Mouse (Mus musculus): ENCODE data around the gene Rsph10b.

Rsph10b gene

DNA sequence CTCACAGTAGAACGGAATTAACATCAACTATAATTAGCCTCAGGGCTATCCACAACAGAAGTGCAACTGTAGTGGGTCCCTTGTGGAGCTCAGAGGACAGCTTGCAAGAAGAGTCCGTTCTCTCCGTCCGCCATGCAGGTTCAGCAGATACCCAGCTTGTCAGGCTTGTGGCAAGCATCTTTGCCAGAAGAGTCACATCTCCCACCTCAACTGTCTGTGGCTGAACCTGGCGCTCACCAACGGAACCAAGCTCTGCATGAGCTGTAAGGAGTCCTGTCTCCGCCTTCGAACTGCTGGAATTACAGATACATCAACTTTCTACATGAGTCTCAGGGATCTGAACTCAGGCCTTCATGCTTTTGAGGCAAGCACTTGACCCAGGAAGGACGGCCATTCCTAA lies 3.3 kb downstream of the Rsph10b start:
- DNase-seq (ENCODE audit: low read depth, low spot score), result no peak

DNA sequence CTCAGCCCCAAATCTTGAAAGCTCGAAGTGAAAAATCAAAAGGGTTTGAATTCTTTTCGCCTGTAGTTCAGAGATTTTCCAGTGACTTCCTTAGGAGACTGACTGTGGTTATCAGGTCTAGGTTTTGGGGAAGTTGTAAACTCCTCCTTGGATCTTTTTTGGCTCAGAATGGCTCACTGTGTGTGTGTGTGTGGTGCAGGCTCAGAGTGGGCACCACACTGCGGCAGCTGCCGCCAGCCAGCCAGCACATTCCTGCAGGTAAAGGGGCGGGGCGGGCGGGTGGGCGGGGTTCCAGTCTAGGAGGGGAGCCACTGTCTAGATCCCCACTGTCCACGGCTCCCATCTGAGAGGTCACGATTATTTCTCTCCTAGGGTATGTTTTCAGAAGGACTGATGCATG lies 8.8 kb downstream of the Rsph10b start:
- no peak for DNase-seq (ENCODE audit: low read depth, low spot score)

DNA sequence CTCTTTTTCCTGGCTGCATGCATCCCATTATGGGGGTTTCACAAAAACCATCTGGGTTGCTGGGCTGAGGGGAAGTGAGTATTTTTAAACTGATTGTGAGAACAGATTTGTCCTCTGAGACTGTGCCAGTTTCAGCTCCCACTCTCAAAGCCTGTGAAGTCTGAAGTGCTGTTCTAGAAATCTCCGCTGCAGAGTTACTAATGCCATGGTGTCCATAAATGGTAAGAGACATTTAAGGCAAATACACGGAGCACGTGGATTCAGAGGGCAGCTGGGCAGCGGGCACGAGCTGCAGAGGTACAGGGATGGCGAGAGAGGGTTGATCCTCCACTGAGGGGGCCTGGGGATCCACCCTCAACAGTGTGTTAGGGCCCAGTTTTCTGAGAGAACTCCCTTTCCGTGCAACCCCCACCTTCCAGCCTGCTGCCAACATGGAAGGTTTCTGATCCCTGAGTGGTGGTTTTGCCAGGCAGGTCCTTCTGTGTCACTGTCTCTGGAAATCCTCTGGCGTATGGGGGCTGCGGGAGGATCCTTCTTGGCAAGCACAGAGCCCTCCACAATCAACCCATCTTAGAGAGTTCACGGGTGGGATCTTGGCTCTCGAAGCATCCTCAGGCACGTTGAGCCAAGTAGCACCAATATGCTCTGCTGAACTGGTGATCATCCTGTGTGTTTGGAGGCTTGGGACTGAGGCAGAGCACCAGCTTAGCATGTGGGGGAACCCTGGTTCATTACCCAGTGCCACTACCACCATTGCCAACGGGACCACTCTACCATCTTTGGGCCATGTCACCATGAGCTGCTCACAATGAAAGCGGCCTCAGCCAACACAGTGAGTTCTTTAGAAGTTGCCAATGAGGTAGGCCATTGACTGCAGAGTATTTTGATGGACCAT lies 10.6 kb downstream of the Rsph10b start:
- no peak for DNase-seq (ENCODE audit: low read depth, low spot score)

DNA sequence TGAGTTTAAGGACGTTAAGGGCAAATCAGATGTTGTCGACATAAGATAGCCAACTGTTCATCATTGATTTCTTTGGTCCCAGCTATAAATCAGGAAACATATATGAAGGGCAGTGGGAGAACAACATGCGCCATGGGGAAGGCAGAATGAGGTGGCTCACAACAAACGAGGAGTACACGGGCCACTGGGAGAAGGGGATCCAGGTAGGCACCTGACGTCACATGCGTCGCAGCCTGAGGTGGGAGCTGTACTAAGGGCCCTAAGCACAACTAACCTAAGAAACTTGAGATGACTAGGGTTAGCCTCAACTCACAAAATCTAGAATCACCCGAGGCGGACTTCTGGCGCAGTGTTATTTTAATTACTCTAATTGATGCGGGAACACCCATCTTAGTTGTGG lies 15.5 kb downstream of the Rsph10b start:
- DNase-seq (ENCODE audit: low read depth, low spot score), result no peak

DNA sequence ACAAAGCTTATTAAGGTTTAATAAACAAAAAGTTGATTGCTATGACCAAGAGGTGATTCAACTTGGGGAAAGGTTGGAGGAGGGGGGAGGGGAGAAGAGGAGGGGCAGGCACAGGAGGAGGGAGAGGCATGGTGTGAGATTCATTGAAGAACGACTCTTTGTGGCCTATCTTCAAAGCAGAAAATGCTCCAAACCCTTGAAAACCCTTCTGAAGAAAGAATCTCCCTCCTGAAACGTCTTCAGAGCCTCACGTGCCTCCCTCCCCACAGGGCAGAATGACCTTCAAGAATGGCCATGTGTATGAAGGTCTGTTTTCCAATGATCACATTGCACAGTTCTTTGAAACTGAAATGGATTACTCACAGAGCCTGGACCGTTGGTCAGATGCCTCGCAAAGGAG lies 17.2 kb downstream of the Rsph10b start:
- DNase-seq (ENCODE audit: low read depth, low spot score), result no peak

DNA sequence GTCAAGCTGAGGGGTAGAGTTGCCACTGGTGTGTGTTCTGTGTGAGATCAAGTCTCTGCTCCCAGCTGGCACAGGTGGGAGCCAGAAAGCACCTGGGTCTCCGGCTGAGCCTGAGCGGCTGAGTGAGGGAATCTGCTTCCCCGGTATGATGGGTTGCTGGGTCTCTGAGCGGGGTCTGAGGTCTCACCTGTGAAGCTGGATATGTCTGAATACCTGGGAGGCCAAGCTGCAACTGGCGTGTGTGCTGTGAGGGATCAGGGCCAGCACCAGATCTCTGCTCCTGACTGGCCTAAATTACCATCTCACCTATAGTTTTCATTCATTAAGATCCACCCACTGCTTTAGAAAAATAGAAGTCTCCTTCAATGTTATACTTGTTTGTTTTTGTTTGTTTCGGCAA lies 24.3 kb downstream of the Rsph10b start:
- no peak for DNase-seq (ENCODE audit: low read depth, low spot score)

DNA sequence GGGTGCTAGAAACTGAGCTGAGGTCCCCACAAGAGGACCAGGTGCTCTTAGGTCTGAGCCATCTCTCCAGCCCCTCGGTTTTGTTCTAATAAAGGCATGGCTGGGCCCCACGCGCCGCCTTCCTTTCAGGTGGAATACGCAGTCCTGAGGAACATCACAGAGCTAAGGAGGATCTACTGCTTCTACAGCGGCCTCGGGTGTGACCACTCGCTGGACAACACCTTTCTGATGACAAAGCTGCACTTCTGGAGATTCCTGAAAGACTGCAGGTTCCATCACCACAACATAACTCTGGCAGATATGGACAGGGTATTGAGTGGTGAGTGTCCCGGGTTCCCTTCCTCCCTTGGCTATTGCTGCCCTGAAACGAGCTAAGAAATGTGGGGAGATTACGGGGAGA lies 26.7 kb downstream of the Rsph10b start:
- DNase-seq (ENCODE audit: low read depth, low spot score), result no peak

DNA sequence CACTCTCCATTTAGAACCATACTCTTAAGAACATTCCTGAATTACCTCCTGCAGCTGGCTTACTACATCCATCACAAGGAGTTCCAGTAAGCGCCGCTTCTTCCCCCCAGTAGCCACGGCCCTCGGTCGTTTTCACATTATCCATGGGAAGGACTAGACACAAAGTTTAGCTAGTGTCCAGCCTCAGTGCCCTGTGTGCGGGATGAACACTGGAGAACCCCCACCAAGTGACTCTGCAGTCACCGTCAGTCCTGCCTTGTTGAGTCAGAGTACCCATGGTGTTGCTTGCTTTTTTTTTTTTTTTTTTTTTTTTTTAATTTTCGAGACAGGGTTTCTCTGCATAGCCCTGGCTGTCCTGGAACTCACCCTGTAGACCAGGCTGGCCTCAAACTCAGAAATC lies 28.3 kb downstream of the Rsph10b start:
- no peak for DNase-seq (ENCODE audit: low read depth, low spot score)

DNA sequence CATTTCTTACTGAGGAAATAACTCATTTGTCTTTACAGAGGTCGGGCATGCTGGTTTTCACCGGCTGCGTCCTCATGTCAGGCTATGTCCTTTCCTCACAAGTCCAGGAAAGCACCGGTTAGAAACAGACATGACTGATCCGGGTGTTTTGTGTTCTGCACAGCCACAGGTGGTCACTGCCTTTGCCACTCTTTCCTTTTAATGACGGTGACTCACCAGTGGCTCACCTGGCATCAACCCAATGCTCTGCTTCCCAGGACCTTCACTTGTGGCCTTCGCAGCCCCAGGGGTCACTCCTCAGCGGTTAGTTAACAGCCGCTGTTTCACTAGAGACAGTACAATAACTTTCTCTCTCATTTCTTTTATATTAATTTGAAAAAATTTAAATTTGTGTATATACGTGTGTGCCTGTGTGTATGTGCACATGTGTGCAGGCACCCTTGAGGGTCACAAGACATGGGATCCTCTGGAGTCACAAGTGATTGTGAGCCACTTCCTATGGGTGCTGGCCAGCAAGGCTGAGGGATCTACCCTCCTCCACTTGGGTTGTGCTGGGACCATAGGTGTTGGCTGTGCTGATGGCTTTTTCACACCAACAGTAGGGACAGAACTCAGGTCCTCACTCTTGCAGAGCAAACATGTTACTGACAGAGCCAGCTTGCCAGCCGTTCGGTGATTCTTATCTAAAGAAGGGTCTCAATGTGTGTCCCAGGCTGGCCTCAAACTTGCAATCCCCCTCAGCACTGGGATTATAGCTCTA lies 32.9 kb downstream of the Rsph10b start:
- DNase-seq (ENCODE audit: low read depth, low spot score), result no peak

DNA sequence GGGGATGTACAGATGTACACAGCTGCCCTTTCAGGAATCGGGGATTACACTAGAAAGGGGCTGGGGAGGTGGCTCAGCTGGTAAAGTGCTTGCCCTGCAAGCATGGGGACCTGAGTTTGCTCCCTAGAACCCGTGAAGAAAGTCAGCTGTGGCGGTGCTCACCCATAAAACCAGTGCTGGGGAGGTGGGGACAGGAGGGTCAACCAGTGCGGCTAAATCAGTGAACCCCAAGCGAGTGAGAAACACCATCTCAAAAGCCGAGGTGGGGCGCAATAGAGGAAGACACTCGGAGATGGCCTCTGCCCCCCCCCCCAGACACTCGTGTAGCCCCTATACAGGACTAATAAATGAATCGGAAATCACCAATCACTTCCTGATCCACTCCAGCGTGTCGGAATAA lies 33.8 kb downstream of the Rsph10b start:
- no peak for DNase-seq (ENCODE audit: low read depth, low spot score)

DNA sequence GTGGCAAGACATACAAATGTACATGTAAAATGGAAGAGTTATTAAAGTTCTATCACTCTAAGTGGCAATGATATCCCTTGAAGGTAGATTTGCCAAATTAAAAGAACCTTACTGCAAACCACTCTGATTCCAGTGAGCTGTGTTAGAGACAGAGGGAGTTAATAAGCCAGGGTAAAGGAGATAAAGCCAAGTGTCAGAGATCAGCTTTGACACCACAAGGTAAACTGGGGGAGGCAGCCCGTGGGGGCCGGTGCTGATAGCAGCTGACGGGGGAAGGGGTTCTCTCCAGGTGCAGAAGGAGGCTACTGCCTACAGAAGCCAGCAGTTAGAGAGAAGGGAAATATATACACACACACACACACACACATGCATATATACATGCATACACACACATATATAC lies 39.8 kb downstream of the Rsph10b start:
- no peak for DNase-seq (ENCODE audit: low read depth, low spot score)

DNA sequence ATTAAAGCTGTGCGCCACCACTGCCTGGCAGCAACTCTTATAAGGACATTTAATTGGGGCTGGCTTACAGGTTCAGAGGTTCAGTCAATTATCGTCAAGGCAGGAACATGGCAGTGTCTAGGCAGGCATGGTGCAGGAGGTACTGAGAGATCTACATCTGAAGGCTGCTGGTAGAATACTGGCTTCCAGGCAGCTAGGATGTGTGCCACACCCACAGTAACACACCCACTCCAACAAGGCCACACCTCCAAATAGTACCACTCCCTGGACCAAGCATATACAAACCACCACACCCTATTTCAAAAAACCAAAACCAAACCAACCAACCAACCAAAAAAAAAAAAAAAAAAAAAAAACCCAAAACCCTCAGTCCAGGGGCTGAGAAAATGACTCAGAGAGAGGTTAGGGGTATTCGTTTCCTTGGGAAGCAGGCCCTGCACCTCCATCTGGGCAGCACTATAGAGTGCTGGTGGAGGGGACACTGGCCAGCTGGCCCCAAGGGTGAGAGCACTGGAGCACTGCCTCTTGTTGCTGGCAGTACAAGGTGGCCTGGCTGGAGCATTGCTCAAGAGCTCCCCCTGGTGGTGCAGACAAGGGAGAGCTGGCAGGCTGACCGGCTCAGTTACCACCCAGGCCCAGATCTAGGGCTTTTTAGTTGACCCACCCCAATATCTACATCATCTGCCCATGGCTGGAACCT lies 42.2 kb downstream of the Rsph10b start:
- DNase-seq (ENCODE audit: low read depth, low spot score), result peak; percentile 80

DNA sequence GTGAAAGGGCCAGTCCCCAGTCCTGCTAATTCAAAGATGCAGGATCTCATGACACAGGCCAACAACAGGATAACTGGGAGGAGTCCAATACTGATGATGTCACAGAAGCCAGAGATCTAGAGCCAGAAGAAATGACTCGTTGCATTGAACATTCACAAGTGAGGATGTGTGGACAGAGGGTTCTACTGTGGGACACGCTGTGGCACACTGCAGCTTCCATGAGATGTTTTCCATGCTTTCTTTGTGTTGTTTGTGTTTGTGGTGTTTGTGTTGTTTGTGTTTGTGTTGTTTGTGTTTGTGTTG lies 42.7 kb downstream of the Rsph10b start:
- no peak for DNase-seq (ENCODE audit: low read depth, low spot score)

DNA sequence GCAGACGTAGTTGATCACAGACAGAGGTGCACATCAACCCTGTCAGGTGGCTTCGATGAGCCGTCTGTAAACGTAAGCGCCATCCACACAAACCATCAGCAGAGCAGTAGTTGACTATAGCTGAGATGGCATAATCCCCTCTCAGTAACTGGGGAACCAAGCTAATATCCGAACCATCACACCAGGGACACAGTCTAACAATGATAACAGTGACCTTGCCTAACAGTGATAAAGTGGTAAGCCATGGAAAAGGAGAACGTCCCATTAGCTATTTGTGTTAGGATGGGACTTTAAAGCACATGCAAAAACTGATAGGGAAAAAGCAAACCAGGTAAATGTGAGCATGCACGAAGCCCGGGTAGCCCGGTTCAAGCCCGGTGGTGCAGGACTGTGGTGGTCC lies 43.4 kb downstream of the Rsph10b start:
- DNase-seq (ENCODE audit: low read depth, low spot score), result no peak

DNA sequence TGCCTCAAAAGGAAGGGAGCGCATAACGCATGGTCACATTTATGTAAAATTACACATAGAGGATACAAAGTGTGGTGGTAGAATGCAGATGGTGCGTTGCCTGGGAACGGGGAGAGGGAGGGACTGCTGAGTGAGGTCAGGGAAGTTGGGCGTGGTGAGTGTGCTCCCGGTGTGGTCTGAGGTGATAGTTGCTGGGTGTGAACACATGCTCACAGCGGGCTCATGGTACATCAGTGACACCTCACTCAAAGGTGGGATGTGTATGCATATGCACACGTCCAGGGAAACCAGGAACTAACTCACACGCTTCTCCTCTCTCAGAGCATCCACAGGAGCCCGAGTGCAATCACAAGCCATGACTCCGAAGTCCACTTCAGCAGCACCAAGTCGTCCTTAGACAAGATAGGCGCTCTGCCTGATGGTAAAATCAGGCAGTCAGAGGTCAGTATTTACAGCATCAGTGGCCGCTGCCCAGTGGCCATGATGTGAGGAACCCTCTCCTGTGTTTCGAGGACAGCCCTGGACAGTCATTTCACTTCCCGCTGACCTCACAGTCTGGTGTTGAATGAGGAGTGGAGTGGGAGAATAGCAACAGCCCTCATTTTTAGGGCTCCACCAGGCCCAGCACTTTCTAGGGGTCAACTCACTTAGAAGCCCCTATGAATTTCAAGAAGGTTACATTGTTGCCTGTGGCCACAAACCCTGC lies 44.0 kb downstream of the Rsph10b start:
- DNase-seq (ENCODE audit: low read depth, low spot score), result no peak

DNA sequence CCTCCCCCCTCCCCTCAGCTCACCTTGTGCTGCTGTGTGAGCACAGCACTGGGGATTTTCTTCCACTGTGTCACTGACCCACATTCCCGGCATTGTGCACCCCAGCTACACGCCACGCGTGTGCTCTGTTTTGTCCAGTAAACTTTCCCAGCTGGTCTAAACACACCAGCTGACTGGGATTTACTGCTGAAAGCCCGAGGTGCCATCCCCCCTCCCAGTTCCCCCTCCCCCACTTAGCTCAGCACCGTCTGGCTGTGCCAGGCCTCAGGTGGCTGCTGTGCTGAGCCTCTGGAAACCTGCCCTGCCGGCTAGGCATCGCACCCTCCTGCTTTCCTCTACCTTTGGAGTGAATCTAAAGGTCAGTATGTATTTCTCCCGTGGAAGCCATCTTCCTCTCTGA lies 48.0 kb downstream of the Rsph10b start:
- DNase-seq (ENCODE audit: low read depth, low spot score), result peak; percentile 43

DNA sequence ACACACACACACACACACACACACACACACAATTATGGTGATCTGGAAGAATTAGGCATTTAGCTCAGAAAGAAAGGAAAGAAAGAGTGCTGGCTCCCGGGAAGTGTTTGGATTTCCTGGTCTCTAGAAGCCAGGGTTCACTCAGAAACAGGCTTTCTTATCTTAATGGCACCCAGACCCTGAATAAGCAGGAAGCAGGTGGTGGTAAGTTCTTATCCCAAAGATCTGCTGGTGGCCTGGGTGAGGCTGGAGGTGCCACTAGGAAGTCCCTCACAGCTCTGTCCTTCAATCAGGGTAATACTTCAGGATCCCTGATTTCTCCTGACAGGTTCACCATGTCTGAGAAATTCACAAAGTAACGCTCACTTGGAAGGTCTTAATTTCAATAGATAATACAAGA lies 49.5 kb downstream of the Rsph10b start:
- no peak for DNase-seq (ENCODE audit: low read depth, low spot score)

DNA sequence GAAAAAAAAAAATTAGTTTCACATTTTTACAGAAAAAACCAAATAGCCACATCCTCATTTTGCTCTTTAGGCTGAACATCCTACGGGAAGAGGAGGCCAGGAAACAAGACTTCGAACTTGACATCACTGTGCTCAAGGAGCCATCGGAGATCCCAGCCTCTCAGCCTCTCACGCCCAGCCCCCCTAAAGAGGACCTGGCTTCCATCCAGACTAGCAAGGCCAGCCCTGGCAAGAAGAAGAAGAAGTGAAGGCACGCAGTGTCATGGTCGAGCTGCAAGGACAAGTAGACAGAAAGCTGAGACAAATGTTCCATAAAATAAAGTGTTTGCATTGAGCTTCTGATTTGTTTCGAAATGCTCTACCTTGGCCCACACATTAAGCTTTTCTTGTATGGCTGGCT lies 52.5 kb downstream of the Rsph10b start:
- no peak for DNase-seq (ENCODE audit: low read depth, low spot score)

DNA sequence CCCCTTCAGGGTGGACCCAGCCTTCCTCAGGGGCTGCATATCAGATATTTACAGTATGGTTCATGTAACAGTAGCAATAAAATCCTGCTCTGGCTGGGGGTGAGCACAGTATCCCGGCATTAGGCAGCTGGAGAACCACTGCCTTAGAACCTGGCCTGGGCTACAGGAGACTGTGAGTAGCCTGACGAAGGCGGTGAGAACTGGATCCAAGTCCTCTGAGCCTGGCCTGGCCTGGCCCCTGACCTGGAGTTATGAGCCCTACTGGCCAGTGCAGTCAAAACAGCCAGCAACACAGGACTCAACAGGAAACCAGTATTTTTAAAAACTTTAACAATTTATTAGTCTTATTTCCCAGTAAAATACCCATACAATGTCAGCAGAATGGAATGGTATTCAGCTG lies 54.8 kb downstream of the Rsph10b start:
- DNase-seq (ENCODE audit: low read depth, low spot score), result no peak

DNA sequence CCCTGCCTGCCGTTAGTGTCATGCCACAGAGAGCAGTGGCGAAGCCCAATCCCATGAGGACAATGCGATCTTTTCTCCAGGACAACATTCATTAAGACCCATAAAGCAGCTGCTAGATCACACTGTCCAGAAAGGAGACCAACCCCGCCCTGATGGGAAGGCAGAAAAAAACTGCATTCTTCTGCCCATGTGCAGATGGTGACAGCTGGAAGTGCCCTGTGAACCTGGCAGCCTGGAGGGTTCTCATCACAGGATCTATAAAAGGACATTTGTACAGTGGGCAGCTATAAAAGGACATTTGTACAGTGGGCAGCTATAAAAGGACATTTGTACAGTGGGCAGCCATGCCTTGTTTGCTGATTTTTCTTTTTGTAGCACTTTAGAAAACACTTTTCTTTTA lies 56.2 kb downstream of the Rsph10b start:
- no peak for DNase-seq (ENCODE audit: low read depth, low spot score)

DNA sequence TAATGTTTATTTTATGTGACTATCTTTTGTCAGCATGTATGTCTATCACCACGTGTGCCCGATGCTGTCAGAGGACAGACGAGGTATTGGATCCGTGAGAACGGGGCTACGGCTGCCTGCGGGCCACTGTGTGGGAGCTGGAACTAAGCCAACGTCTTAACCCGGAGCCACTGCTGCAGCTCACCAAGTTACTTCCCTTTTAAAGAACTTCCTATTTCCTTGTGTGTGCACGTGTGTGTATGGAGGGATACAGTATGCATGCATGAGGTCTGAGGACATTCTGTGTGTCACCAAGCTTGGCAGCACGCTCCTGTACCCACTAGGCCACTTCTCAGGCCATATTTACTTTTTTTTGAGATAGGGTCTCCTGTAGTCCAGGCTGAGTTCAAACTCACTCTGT lies 57.3 kb downstream of the Rsph10b start:
- DNase-seq (ENCODE audit: low read depth, low spot score), result no peak

DNA sequence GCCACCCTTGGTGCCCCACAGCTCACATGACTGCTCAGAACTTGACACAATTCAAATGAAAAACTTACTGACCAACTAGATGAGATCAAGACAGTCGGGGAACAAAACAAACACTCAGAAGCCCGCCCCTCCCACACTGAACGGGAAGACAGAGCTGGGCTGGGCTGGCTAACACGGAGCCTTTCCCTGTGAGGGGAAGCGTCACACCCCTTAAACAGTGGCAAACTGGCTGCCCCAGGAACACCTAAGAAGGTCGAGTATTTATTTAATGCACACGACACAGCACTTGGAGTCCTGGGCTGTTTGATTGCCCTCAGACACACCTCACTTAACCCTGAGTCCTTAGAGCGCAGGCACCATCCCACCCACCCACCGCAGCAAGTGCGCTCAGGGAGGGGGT lies 59.8 kb downstream of the Rsph10b start:
- DNase-seq (ENCODE audit: low read depth, low spot score), result no peak

Data from forelimb bud, embryonic 11.5 days (tissue).